In the genomic region with DNA sequence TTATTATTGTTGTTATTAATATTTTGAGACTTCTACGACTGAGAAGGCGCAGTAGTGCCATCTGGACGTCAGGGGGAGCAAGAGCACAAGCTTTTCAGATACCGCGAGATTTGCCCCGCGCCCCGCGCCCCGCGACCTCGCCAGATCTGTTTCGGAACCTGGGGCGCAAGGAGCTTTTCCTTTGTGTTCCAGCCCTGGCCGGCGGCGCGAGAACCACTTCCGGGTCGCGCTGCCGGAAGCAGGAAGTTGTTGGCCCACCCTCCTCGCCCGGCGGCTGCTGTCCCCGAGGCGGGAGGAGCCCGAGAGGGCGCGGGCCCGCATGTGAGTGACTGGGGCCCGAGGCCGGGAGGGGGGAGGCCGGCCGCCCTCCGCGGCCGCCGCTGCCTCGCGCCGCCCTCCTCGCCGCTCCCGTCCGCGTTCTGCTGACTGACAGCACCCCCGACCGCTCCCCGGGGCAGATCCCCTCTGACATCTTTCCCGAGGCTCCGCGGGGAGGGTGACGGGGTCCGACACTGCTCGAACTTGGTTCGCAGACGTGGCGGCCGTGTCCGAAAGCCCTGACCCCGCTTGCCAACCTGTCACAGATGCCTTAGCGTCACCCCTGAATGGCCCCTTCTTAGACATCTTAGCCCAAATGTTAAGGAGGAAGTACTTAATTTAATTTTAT, we compare ENCODE assay signal across 8 mouse cellular contexts. TPM values are rescaled to one million over a fixed set of nuclear protein-coding genes. Genes with fewer than 3 reads are reported as not detected.
DNase-seq lines count a peak whose midpoint lies in the region; ATAC-seq lines count a peak whose summit lies in the region.

Gene BC004004, plus strand, starts transcription at position 107 of the 667 bp plus-strand sequence.

- under 1% methylated on average over 58 of the region's 63 CpGs for WGBS in heart, embryonic 14.5 days
- WGBS in liver, embryonic 13.5 days (ENCODE audit: insufficient replicate concordance), result under 1% methylated on average over 58 of the region's 63 CpGs
- 0% methylated on average over 61 of the region's 63 CpGs for WGBS in stomach, embryonic 16.5 days

- ATAC-seq in heart, embryonic 14.5 days (ENCODE audit: insufficient number of reproducible peaks, insufficient read depth, low FRiP score, low read depth), result peak; percentile 82
- ATAC-seq in liver, embryonic 13.5 days (ENCODE audit: low read depth), result peak; percentile 92
- peak; percentile 91 for ATAC-seq in stomach, embryonic 16.5 days (ENCODE audit: insufficient read depth, low FRiP score)

- H3K27me3 ChIP-seq in heart, embryonic 14.5 days (ENCODE audit: control insufficient read depth, insufficient read depth, low read length), result no peaks in the 10 kb centered on the region
- H3K27me3 ChIP-seq in liver, embryonic 13.5 days, result no peaks in the 10 kb centered on the region
- H3K27me3 ChIP-seq in stomach, embryonic 16.5 days (ENCODE audit: control insufficient read depth, insufficient read depth, low read length), result no peaks in the 10 kb centered on the region

- H3K36me3 ChIP-seq in heart, embryonic 14.5 days (ENCODE audit: control insufficient read depth, insufficient read depth, low read length), result no peaks in the 10 kb centered on the region
- no peaks in the 10 kb centered on the region for H3K36me3 ChIP-seq in liver, embryonic 13.5 days
- no peaks in the 10 kb centered on the region for H3K36me3 ChIP-seq in stomach, embryonic 16.5 days (ENCODE audit: control insufficient read depth, insufficient read depth, low read length)

- H3K4me1 ChIP-seq in brown adipose tissue, adult 24 weeks (ENCODE audit: control insufficient read depth, insufficient read depth, insufficient read length, low read length), result peaks cover 6% of the 10 kb centered on the region; the same call in 1 of the 2 replicates
- H3K4me1 ChIP-seq in heart, embryonic 14.5 days (ENCODE audit: control insufficient read depth in 2 of 2, insufficient read depth in 2 of 2, low read length in 2 of 2), result peaks cover 10 to 23% of the 10 kb centered on the region in 2 experiments
- peaks cover 48% of the 10 kb centered on the region for H3K4me1 ChIP-seq in liver, embryonic 13.5 days (replicated peaks)
- peaks cover 22% of the 10 kb centered on the region for H3K4me1 ChIP-seq in stomach, embryonic 16.5 days (ENCODE audit: control insufficient read depth, insufficient read depth, low read length)

- peak; percentile 95 for DNase-seq in CD4-positive, CD25-positive, alpha-beta regulatory T cell, adult 2 months (ENCODE audit: low read depth, low spot score)
- DNase-seq in fibroblast of lung, adult 2 months (ENCODE audit: low read depth), result peak; percentile 80
- DNase-seq in kidney, postnatal 14 days, result peak; percentile 97
- peak; percentile 95 for DNase-seq in liver, embryonic 13.5 days
- peak; percentile 97 for DNase-seq in neural tube, embryonic 10.5 days (ENCODE audit: extremely low spot score, low spot score)

- peak within 1 kb of the TSS; percentile 91 for H3K27ac ChIP-seq in brown adipose tissue, adult 24 weeks (replicated peaks; ENCODE audit: low read depth, low read length)
- H3K27ac ChIP-seq in heart, embryonic 14.5 days (replicated peaks in 1 of 2; ENCODE audit: control insufficient read depth in 1 of 2, insufficient read depth in 1 of 2, low read depth in 2 of 2, low read length in 2 of 2), result peak within 1 kb of the TSS; percentile 74 to 87
- peak within 1 kb of the TSS; percentile 94 for H3K27ac ChIP-seq in liver, embryonic 13.5 days
- H3K27ac ChIP-seq in stomach, embryonic 16.5 days (ENCODE audit: low read length), result peak within 1 kb of the TSS; percentile 96

- peak within 1 kb of the TSS; percentile 79 for H3K9ac ChIP-seq in heart, embryonic 14.5 days (ENCODE audit: low read length)
- H3K9ac ChIP-seq in liver, embryonic 13.5 days, result peak within 1 kb of the TSS; percentile 94
- peak within 1 kb of the TSS; percentile 94 for H3K9ac ChIP-seq in stomach, embryonic 16.5 days (ENCODE audit: low read length)

- no peaks in the 10 kb centered on the region for H3K9me3 ChIP-seq in heart, embryonic 14.5 days (ENCODE audit: control insufficient read depth, low read length)
- no peaks in the 10 kb centered on the region for H3K9me3 ChIP-seq in liver, embryonic 13.5 days (replicated peaks)
- H3K9me3 ChIP-seq in stomach, embryonic 16.5 days (replicated peaks; ENCODE audit: control insufficient read depth, low read length), result no peaks in the 10 kb centered on the region

- peak within 1 kb of the TSS; percentile 78 for H3K4me2 ChIP-seq in heart, embryonic 14.5 days (ENCODE audit: low read length)
- peak within 1 kb of the TSS; percentile 86 for H3K4me2 ChIP-seq in liver, embryonic 13.5 days
- peak within 1 kb of the TSS; percentile 59 for H3K4me2 ChIP-seq in stomach, embryonic 16.5 days (ENCODE audit: low read depth, low read length)

- H3K4me3 ChIP-seq in brown adipose tissue, adult 24 weeks (ENCODE audit: insufficient read depth, low read depth, low read length), result peak within 1 kb of the TSS; percentile 98
- H3K4me3 ChIP-seq in heart, embryonic 14.5 days (ENCODE audit: control insufficient read depth in 1 of 2, insufficient read depth in 1 of 2, low read depth in 1 of 2, low read length in 2 of 2), result peak within 1 kb of the TSS; percentile 52 to 74
- peak within 1 kb of the TSS; percentile 83 for H3K4me3 ChIP-seq in liver, embryonic 13.5 days (replicated peaks)
- H3K4me3 ChIP-seq in stomach, embryonic 16.5 days (replicated peaks; ENCODE audit: low read length), result peak within 1 kb of the TSS; percentile 74

RNA-seq across cellular contexts. Expression of gene BC004004, which starts in this region (rescaled TPM):
- polyA plus RNA-seq in brown adipose tissue, adult 24 weeks (2012; ENCODE audit: insufficient read depth, insufficient read length, missing spikeins), result 180 and 221 TPM in 2 replicates
- polyA plus RNA-seq in heart, embryonic 14.5 days (2014; fragmentation: Nextera tagmentation; extraction: Ambion mirVana), result 106 and 112 TPM in 2 replicates
- polyA plus RNA-seq in liver, embryonic 13.5 days (2015; fragmentation: Nextera tagmentation; extraction: Ambion mirVana), result 54.2 and 55.3 TPM in 2 replicates
- polyA plus RNA-seq in stomach, embryonic 16.5 days (2015; fragmentation: Nextera tagmentation; extraction: Ambion mirVana), result 82.2 and 83.0 TPM in 2 replicates

Comparison
In these comparisons a context has a peak if more than half of its experiments do, and no peak if none do; other contexts are left out.
1. Peak in every context shown above with its lines: DNase-seq, ATAC-seq, H3K4me3 ChIP-seq and H3K27ac ChIP-seq.